Mouse (Mus musculus) skeletal muscle tissue, adult 2 months (tissue): ENCODE measurements around the gene Hspb6.

Experiments
- DNase-seq: peaks from one replicate; pipeline ENCODE4 v3.0.0-alpha.2; 2012; ENCODE audit warnings: low read depth, low spot score

The Hspb6 gene

DNA sequence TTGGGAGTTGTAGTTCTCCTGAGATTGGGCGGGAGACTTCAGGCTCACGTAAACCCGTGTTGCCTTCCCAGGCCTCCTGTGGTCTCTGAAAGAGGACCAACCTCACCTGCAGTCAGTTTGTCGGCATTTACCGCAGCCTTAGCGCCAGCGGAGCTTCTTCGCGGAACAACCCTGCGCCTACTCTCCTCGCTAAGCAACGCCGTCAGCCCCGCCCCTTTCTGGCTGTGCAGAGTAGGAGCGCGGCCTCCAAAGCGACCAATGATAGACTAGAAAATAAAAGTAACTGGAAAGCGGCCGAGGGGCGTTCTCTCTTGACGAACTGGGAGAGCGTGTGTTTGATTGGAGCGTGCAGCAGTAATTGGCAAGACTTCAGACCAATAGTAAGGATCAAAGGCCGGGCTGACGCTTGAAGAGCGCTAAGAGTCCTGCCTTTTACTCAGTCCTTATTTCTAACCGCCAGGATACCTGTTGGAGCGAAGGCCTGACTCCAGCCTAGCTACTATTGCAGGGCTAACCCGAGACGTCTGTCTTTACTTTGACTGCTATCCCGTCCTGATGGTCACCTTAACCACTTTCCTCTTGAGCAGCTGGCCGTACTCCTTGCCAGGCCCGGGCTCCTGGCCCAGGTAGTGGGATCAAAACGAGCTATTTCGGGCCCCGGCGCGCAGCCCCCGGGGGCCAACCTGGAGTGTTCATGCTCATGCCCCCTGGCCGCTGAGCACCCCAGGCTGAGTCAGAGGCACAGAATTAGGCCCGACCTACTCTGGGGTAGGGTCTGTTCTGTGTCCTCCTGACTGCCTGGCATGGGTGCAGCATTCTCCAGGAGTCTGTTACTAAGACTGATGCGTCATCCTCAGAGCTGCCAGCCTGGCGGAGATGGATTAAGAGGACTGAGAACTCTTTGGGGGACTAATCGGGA lies at the start of gene Hspb6, which contains the start of gene Proser3:
Hspb6 (plus strand) TSS at position 77 of the 919 bp plus-strand sequence.
Proser3 (minus strand) TSS at position 198 of the 919 bp plus-strand sequence.
- DNase-seq, result peak; percentile 98

DNA sequence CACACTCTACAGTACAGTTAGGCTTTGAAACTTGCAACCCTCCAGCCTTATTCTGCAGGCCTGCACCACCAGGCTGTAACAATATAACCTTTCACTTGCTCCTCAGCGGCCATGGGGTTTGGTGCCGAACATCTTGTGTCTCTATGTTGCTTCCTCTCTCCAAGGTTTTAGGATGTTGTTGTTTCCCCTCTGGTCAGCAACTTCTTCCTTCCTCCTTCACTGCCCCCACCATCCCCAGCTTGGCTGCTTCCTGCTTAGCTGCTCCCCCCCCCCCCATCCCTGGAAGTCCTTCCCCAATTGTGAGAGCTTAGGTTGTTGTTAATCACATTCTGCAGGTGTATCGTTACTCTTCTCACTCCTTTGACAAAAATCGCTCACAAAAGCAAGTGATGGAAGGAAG lies 43.9 kb upstream of the Hspb6 start:
- DNase-seq, result no peak

DNA sequence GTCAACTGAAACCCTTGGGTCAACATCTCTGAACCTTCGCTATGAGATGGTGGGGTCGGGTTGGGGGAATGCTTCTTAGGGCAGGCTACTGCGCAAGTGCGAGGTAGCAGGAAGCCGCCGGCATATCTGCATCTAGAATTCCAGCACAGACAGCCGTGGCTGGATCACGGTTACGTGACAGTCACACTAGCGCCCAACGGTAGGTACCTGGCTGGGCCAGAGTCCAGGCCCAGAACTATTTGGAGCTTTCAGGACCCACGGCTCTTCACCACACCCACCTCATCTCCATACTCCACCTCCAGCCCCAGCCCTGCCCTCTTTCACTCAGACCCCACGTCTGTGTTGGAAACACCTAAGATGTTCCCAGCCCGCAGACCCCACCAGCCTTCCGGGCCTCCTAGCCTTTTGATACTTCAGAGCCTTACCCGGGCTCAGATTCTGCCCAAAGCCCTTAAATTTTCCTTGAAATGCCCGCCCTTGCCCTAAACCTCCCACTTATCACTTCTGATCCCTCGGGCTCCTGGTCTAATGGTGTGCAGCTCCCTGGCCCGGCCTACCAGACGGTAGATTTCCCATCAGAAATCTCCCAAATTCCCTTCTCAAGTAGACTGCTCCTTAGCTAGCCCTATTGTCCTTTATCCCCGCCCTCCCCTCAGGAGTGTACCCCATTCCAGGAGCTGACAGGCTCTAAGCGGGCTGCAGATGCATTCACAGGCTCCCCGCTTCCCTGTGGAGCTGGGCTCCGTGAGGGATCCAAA lies 36.8 kb upstream of the Hspb6 start:
- no peak for DNase-seq

DNA sequence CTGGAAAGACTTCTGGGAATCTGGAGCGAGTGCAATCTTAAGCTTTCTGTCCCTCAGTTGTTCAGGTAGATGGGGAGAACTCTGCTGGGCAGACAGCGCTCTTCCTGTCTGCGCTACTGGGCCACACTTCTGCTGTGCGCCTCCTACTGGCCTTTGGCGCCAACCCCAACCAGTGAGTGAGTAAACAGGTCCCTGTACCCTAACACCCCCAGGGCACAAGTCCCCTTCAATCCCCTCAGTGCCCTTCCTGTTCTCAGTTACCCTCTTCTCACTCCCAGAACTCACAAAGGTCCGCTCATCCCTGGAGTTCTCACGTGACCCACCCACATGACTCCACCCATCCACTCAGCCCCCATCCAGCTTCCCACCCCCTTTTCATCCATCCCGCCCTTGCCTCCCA lies 33.7 kb upstream of the Hspb6 start:
- no peak for DNase-seq

DNA sequence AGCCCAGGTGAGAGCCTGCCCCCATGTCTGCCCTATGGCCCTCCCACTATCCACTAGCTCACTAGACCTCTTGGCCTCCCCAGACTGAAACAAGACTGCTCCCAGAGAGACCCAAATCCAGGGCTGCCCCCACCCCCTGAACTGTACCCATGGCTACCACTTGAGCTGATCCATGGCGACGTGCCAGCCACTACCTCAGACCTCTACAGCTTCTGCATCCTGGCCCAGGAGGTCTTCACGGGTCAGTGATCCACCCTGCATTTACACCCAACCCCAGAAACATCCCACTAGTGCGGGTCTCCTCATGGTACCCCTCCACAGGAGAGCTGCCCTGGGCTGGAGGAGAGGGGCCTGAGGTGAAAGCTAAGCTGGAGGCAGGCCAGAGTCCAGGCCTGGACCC lies 31.6 kb upstream of the Hspb6 start:
- no peak for DNase-seq

DNA sequence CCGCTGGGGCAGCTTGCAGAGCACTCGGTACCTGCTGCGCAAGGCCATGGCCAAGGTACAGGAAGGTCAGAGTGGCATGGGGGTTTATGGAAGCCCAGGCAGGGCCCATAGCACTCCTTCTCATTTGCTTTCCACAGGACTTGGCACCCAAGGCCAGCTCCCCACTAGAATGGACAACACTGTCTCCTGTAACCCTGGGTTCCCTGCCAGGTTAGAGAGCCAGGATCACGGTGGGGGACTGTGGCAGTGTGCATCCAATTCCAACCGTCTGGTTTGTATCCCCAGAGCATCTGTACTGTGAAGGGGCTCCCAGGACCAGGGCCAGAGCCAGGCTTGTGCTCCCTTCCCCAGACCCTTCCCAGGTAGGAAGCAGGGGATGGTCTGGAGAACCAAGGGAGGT lies 31.1 kb upstream of the Hspb6 start:
- DNase-seq, result no peak

DNA sequence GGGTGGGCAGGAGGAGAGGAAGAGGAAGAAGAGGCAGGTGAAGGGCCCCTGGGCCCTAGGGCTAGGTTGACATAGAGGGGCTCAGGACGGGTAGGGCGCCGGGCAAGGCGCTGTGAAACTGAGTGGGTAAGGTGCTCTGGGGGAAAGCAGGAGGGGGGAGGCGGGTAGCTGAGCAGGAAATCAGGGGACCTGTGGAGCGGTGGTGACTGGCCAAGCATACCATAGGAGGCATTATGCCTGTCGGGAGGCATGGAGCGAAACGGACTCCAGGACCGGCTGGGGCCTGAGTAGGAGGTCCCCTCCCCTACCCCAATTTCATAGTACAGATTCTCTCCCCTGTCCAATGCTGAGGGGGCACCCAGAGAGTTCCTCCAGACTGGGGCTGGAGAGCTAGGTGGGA lies 29.1 kb upstream of the Hspb6 start:
- no peak for DNase-seq

DNA sequence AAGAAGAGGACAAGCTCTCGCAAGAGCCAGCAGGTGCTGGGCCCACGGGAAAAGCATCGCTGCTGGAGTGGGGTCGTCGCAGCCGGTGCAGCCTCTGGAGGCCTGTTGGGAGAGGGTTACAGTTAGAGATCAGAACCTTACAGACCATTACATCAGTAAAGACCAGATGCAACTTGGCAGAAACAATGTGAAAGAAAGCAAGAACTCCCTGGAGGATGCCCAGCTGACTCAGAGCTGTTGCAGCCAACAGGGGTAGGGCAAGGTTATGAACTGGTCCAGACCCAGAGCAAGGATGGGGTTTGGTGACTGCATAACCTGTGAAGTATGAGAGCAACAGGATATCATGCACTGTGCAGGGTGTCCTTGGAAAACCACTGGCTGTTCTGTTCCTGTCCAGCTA lies 27.5 kb upstream of the Hspb6 start:
- peak; percentile 38 for DNase-seq

DNA sequence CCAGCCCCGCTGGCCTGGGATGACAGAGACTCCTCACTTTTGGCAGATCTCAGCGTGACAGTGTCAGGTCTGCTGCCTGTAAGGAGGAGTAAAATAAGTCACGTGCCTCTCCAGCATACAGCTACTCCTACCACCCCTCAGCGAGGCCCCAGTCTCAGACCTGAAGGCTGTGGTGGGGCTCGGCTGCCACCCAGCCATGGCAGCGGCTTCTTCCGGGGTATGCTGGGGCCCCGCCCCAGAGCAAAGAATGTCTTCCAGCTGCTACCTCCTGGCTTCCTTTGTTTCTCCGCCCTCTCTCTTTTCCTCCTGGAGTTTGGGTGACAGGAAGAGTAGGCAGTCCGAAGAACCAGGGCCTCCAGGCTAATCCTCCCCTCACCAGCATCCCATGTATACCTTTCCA lies 26.0 kb upstream of the Hspb6 start:
- no peak for DNase-seq

DNA sequence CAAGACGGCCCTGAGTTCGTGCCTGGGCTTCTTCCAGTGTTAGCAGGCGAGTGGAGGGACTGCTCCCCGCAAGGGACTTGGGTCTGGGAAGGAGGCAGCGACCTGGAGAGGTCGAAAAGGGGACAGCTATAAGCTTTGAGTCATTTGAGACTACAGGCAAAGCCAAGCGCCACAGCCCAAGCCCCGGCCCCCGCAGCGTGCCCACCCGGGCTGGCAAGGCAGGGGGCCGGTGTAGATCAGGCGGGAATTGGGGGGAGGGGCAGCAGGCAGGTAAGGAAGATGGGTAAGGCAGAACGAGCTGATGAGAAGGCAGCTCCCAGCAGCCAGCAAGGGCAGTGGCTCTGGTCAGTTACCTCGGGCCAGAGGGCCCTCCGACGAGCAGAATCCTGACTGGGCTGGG lies 25.6 kb upstream of the Hspb6 start:
- no peak for DNase-seq

DNA sequence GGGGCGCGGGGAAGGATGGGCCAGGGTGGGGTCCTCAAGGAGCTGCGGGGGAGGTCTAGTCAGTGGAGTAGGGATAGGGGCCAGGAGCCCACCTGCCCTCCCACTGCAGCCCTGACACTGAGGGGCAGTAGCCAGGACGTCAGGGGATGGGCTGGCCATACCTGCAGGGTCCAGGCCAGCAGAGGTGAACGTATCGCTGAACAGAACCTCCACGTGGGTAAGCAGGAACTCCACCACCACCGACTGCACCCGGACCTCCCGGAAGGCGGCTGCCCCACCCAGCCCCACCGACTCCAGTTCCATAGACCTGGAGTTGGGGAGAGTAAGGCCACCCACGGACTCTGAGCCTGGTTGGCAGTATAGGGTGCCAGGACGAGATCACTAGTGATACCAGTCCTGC lies 25.0 kb upstream of the Hspb6 start:
- no peak for DNase-seq

DNA sequence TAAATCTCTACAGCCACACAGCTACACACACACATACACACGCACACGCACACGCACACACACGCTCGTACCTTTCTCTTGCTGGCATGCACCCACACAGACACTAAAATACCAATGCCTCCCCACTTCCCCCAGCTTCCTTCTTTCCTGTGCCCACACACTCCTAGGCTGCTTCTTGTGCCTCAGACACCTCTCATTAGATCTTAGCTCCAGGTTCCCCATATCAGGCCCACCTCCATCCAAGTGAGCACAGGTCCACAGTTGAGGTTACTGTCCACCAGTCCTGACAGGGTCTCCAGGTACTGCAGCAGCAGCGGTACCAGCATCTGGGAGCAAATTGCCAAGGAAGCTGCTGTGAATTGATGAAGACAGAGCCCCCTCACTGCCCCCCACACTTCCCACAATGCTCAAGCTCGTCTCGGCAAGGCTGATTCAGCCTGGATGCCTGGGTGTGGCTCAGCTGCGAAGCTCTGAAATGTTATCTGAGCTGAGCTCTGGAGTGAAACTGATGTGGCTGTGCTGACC lies 20.6 kb upstream of the Hspb6 start:
- DNase-seq, result no peak

DNA sequence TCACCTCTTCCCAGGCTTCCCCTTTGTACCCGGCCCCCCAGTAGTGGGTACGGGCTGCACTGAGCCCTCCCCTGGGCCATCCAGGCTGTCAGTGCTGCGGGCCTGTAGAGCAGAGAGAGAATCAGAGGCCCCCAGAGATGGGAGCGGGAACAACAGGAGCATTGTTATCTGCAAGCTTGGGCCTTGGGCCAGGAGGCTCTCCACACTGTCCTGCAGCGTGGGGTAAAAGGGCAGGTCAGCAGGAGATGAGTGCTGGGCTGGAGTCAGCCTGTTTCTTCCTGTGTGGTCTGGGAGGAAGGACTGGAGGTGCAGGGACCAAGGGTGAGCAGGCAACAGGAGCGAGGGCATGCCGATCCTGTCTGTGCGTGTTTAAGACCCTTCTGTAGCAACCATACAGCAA lies 19.0 kb upstream of the Hspb6 start:
- DNase-seq, result no peak

DNA sequence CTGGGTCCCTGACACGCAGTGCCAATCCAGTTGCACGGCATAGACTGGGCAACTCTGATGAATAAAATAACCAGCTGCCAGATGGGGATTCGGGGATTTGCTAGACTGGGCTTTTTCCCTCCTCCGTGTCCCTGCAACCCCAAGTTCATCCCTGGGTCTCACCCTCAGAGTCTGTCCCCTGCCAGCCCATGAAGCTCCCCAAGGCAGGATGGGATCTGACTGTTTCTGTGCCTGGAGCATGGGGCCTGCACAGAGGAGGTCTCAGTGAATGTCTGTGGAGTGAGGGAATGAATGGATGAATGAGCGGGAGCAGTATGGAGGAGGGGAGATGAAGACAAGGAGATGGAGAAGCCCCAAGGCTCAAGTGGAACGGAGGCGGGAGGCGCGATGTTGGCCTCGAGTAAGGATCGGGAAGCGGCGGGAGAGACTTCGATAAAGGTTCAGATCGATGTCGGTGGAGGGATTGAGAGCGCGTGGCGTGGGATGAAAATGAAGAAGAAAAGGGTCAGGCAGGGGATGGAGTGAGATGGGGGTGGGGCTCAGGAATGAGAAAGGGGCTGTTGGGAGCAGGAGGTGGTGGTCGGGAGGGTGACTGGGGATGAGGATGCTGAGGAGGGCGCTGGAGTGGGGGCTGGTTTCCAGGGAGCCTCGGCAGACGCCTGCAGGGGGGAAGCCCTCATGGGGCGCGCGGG lies 17.9 kb upstream of the Hspb6 start:
- no peak for DNase-seq

DNA sequence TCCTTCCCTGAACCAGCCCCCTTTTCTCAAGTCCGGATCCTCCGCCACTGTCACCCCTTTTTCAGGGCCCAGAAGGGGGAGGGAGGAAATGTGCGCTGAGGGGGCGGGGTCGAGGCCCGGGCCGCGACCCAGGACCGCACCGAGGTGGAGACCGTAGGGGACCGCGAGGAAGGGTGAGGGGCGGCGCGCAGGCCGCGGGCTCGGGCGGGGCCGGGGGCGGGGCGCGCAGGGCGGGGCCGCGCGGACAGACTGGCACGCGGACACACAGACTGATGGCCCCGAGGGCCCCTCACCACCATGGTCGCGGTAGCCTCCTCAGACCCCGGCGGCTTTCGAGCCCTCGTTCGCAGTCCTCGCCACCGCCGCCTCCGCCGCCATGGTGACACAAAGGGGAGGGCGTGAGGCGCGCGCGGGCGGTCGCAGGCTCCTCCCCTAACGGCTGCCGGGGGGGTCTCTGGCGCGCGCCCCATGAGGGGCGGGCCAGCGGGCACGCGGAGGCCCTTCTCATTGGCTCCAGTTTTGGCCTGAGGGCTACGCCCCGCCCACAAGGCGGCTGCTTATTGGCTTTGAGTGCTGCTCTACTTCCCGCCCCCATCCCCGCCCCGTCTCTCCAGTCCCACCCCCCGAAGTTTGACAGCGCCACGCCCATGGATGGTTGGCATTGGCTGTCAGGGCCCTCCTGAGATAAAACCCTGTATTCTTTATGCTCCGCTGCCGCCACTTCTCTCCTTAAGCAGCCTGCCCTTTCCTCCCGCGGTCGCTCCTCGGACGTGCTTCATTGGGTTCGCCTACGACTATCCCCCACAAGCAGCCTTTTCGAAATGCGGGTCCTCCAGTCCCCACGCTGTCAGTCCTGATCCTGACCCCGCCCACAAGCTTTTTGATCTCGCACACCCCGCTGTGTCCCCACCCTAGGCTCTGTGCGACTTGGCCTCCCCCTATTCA lies 17.1 kb upstream of the Hspb6 start, which contains the start of gene Arhgap33:
Arhgap33 (minus strand) TSS at position 428 of the 945 bp plus-strand sequence.
- peak; percentile 92 for DNase-seq

DNA sequence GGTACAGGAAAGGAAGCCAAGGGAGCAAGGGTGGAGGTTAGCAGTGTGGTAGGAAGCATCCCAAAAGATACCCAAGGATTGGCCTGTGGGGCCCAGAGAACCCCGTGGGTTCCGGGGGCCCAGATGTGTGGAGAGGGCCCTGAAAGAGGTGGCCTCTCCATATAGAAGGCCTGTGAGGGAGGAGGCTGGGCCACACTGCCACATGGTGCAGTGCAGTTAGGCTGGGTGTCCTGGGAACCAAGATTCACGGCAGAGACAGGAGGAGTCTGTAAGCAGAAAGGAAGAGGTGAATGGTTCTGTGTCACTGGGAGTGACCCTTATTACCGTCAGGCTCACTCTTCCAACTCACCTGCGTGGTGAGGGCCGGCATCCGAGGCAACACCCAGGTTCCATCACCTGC lies 11.4 kb upstream of the Hspb6 start:
- no peak for DNase-seq

DNA sequence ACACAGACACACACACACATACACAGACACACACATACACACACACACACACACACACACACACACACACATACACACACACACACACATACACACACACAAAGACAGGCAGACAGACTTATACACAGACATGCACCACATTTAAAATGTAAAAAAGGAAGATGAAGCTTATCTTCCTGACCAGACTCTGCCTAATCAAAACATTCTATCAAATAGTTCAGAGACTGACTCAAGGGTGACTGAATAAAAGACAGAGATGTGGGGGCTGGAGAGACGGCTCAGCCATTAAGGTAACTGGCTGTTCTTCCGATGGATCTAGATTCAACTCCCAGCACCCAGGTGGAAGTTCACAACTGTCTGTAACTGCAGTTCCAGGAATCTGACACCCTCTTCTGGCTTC lies 7.7 kb upstream of the Hspb6 start:
- no peak for DNase-seq

DNA sequence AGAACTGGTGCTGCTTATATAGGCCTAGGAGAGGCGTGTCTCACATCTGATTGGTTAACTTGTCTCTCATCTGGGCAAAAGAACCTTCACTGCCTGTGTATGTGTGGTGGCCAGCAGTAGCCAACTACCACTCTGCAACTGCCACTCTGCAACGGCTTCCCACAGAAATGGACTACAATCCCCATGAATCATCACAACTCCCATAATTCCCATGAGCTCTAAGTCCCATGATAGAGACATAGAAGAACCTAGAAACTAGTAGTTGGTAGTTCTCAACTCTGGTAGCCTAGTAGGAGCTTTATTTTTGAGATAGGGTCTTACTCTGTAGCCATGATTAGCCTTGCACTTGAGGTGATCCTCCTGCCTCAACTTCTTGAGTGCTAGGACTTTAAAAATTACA lies 2.1 kb upstream of the Hspb6 start:
- DNase-seq, result no peak

DNA sequence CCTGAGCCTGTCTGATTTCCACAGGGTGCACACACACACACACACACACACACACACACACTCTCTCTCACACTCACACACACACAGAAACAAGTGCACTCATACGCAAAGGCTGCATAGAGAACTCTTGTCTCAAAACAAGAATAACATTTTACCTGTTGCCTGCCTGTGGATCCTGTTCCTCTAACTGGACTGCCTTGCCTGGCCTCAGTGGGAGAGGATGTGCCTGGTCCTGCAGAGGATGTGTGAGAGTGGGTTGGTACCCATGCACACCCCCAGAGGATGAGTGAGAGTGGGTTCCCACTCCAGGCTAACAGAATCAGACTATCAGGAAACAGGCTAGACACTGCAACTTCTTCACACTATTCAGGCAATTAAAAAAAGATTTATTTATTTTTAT lies 1.4 kb upstream of the Hspb6 start:
- no peak for DNase-seq

DNA sequence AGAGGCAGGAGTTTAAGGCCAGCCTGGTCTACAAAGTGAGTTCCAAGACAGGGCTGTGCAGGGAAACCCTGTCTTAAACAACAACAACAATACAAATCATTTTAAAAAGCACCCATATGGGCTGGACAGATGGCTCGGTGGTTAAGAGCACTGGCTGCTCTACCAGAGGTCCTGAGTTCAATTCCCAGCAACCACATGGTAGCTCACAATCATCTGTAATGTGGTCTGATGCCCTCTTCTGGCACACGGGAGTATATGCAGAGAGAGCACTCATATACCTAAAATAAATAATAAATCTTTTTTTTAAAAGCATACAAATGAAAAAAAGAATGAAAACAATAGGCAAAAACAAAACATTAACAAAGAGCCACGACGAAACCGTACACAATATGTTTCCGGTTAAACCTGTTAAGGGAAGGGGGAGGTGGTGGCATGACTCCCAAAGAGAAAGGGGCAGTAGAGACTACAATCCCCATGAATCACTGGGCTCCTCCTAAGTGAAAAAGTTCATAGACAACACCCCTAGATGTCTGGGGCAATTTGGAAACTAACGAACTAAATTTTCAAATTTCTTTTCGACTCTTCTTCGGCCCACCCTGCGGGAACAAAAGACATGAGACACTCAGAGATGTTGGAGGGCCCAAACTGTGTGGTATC lies 405 bp upstream of the Hspb6 start:
- no peak for DNase-seq
